Mouse (Mus musculus) stomach, postnatal 0 days (tissue): ENCODE data around the gene Amph.

Source experiments
- CTCF ChIP-seq: IDR thresholded peaks from 2 replicates; pipeline ENCODE4 v1.5.1; 2016; ENCODE audit warnings: antibody characterized with exemption, low read depth, mild to moderate bottlenecking, moderate library complexity
- EP300 ChIP-seq: optimal IDR thresholded peaks from 2 replicates; pipeline ENCODE3; 2016; ENCODE audit warnings: antibody characterized with exemption

DNA sequence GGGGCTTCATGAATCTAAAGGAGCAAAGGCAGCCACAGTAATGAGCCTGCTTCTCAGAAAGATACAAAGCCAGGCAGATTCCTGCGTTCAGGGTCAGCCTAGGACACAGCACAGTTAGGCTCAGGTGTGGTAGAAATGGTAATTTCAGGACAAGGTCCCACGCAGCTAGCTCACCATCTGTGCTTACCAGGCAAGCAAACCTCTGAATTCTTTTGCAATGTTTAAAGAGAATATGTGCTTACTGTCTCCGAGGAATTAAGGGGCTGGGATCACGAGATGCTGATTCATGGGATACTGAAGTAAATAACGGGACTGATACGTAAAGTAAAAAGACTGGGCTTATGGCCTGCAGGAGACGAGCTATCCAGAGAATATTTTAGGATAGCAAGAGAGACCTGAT, 212.6 kb downstream of the Amph start:
- TF ChIP-seq CTCF (no peak), EP300 (no peak)
